Mouse (Mus musculus) intestine, postnatal 0 days (tissue): ENCODE data around the gene Lbhd2. TPM values are rescaled to one million over a fixed set of nuclear protein-coding genes. Genes with fewer than 3 reads are reported as not detected.

Experiments
- ATAC-seq: fragments of 200-750 bp; cut with Nextera tagmentation; 2 replicates; pipeline ENCODE4 v1.8.0; 2017; ENCODE audit warnings: mild to moderate bottlenecking, moderate TSS enrichment, moderate library complexity
- H3K27ac ChIP-seq: fragments of 300-500 bp; sonication (generic); 2 replicates; pipeline ENCODE4 v1.5.1; 2014; ENCODE audit warnings: mild to moderate bottlenecking, low read depth, low read length, moderate library complexity
- H3K27me3 ChIP-seq: fragments of 300-500 bp; sonication (generic); replicated peaks from 2 replicates; pipeline ENCODE4 v1.6.1; 2014; ENCODE audit warnings: low read length, mixed read lengths; ENCODE audit not compliant: control insufficient read depth, insufficient read depth
- H3K36me3 ChIP-seq: fragments of 300-500 bp; sonication (generic); 2 replicates; pipeline ENCODE4 v1.6.1; 2014; ENCODE audit warnings: mild to moderate bottlenecking, moderate library complexity; ENCODE audit not compliant: control insufficient read depth, insufficient read depth
- H3K4me1 ChIP-seq: fragments of 300-500 bp; sonication (generic); replicated peaks from 2 replicates; pipeline ENCODE4 v1.6.1; 2014; ENCODE audit warnings: antibody characterized with exemption, low read length, mixed read lengths; ENCODE audit not compliant: control insufficient read depth, insufficient read depth
- H3K4me2 ChIP-seq: fragments of 300-500 bp; sonication (generic); replicated peaks from 2 replicates; pipeline ENCODE4 v1.6.1; 2014; ENCODE audit warnings: low read depth, mild to moderate bottlenecking, moderate library complexity
- H3K4me3 ChIP-seq: fragments of 300-500 bp; sonication (generic); 2 replicates; pipeline ENCODE4 v1.5.1; 2014; ENCODE audit warnings: low read depth, low read length
- H3K9ac ChIP-seq: fragments of 300-500 bp; sonication (generic); 2 replicates; pipeline ENCODE4 v1.6.1; 2014; ENCODE audit warnings: mild to moderate bottlenecking, low read depth, low read length
- H3K9me3 ChIP-seq: fragments of 300-500 bp; sonication (generic); 2 replicates; pipeline ENCODE4 v1.6.1; 2016; ENCODE audit warnings: mixed run types; ENCODE audit not compliant: control insufficient read depth
- CTCF ChIP-seq: sonication (generic); IDR thresholded peaks from 2 replicates; pipeline ENCODE4 v1.5.1; 2016; ENCODE audit warnings: low read depth, mild to moderate bottlenecking, control low read depth, antibody characterized with exemption, moderate library complexity
- WGBS: fragments of 180-500 bp; shearing (Covaris S2); extraction: QIAGEN DNeasy Blood & Tissue Kit; methylation state at CpG from one replicate; pipeline ENCODE4 v1.1.7; 2014; 5-methylcytosine and 5-hydroxymethylcytosine counted together
- polyA plus RNA-seq: library from polyadenylated mRNA; unstranded; fragments of >200 nt; fragmentation: Nextera tagmentation; extraction: Ambion mirVana; gene quantifications from 2 replicates; pipeline ENCODE4 v1.2.1, GENCODE M21; 2015

Gene Lbhd2
- polyA plus RNA-seq, 1 experiment from 2014 or later, result 2.8 TPM

- Histone ChIP-seq H3K27me3 (0 out of 2 replicates have a peak, but pooled peaks cover 25% of the 10 kb centered on the region), H3K9ac (no peak overlapping the region), H3K36me3 (no peaks in the 10 kb centered on the region; the same call in 1 of the 2 replicates), H3K4me2 (no peak overlapping the region), H3K27ac (peak overlapping the region; percentile 21; the same call in 1 of the 2 replicates), H3K9me3 (no peaks in the 10 kb centered on the region), H3K4me1 (no peaks in the 10 kb centered on the region; the same call in 1 of the 2 replicates), H3K4me3 (no peak overlapping the region)
- 57% methylated on average over 10 of the region's 10 CpGs for WGBS
- no peak for ATAC-seq
- TF ChIP-seq CTCF, result no peak
Measured at GRCm38 (mm10) chr12:111454543-111455280, 48.1 kb downstream of the Lbhd2 start.

- no peak overlapping the region for H3K4me3 ChIP-seq
- no peak for ATAC-seq
- no peaks in the 10 kb centered on the region; the same call in 1 of the 2 replicates for H3K36me3 ChIP-seq
- H3K4me1 ChIP-seq, result no peaks in the 10 kb centered on the region; the same call in 1 of the 2 replicates
- H3K9me3 ChIP-seq, result no peaks in the 10 kb centered on the region
- H3K27me3 ChIP-seq, result peaks cover 27% of the 10 kb centered on the region; the same call in 1 of the 2 replicates
- TF ChIP-seq CTCF, result no peak
- H3K27ac ChIP-seq, result peak overlapping the region; percentile 21; the same call in 1 of the 2 replicates
- H3K9ac ChIP-seq, result no peak overlapping the region
- no peak overlapping the region for H3K4me2 ChIP-seq
- WGBS, result 54% methylated on average over 12 of the region's 12 CpGs
Measured at GRCm38 (mm10) chr12:111455311-111455846, 48.8 kb downstream of the Lbhd2 start.

GRCm38 (mm10) chr12:111455860-111456259 is 49.3 kb downstream of the Lbhd2 start:
- no peak overlapping the region for H3K9ac ChIP-seq
- ATAC-seq, result no peak
- H3K27ac ChIP-seq, result no peak overlapping the region
- no peaks in the 10 kb centered on the region; the same call in 1 of the 2 replicates for H3K4me1 ChIP-seq
- no peaks in the 10 kb centered on the region; the same call in 1 of the 2 replicates for H3K36me3 ChIP-seq
- H3K27me3 ChIP-seq, result peaks cover 27% of the 10 kb centered on the region; the same call in 1 of the 2 replicates
- TF ChIP-seq CTCF, result no peak
- no peaks in the 10 kb centered on the region for H3K9me3 ChIP-seq
- no peak overlapping the region for H3K4me3 ChIP-seq
- no peak overlapping the region for H3K4me2 ChIP-seq
- 50% methylated on average over 8 of the region's 8 CpGs for WGBS

GRCm38 (mm10) chr12:111457742-111458141 is 51.1 kb downstream of the Lbhd2 start:
- no peak for ATAC-seq
- peaks cover 18% of the 10 kb centered on the region; the same call in 1 of the 2 replicates for H3K27me3 ChIP-seq
- no peaks in the 10 kb centered on the region for H3K9me3 ChIP-seq
- H3K27ac ChIP-seq, result no peak overlapping the region
- H3K4me2 ChIP-seq, result no peak overlapping the region
- H3K4me1 ChIP-seq, result no peaks in the 10 kb centered on the region; the same call in 1 of the 2 replicates
- H3K4me3 ChIP-seq, result no peak overlapping the region
- H3K9ac ChIP-seq, result no peak overlapping the region
- 82% methylated on average over 1 of the region's 1 CpGs for WGBS
- no peak for TF ChIP-seq CTCF
- no peaks in the 10 kb centered on the region for H3K36me3 ChIP-seq

Other genes with a start within 250 kb of the Lbhd2 start
- gene Traf3, start 240.4 kb upstream of the Lbhd2 start, polyA plus RNA-seq, result 3.4 and 4.0 TPM in 2 replicates
- not detected in 2 replicates for gene 4930595D18Rik, start 222.3 kb upstream of the Lbhd2 start, polyA plus RNA-seq
- gene Amn, start 135.7 kb upstream of the Lbhd2 start, polyA plus RNA-seq, result 528 and 608 TPM in 2 replicates
- gene Cdc42bpb, start 29.1 kb upstream of the Lbhd2 start, polyA plus RNA-seq, result 26.4 and 27.2 TPM in 2 replicates
- 163 and 172 TPM in 2 replicates for gene Exoc3l4, start 10.2 kb downstream of the Lbhd2 start, polyA plus RNA-seq
- 10.5 and 10.8 TPM in 2 replicates for gene Tnfaip2, start 35.7 kb downstream of the Lbhd2 start, polyA plus RNA-seq
- gene Gm266, start 79.0 kb downstream of the Lbhd2 start, polyA plus RNA-seq, result 7.3 and 8.6 TPM in 2 replicates
- gene Eif5, start 131.2 kb downstream of the Lbhd2 start, polyA plus RNA-seq, result 632 and 663 TPM in 2 replicates
- 24.7 and 25.5 TPM in 2 replicates for gene Mark3, start 167.7 kb downstream of the Lbhd2 start, polyA plus RNA-seq